ENCODE assay signal across 20 mouse cellular contexts in the genomic region with DNA sequence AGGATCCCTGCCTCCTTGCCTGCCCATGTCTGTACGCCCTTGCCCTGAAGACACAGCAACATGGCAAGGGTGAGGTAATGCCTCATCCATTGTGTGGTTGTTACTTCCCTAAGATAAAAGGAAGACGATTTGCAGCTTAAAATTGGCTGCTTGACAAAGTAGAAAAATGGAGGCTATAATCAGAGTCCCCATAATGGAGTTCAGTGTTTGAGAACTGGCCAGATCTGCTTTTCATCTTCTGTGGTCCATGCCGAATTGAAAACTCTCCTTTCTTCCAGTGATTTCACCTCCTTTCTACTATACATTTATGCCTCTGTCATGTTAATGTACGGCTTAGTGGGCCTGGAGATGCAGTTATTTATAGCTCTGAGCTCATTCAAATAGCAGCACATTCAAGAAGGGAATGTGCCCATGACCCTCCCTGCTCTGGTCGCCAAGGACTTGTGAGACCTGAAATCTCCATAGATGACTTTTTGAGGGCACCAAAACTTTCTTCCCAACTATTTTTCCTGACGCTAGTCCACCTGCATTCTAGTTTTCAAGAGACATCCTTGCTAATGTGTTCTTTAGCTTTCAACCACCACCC.
DNase-seq lines count a peak whose midpoint lies in the region; ATAC-seq and TF ChIP-seq lines count a peak whose summit lies in the region.
"Had no signal": no experiment of that assay in that cellular context is flagged by ENCODE, and none has a peak within 500 bp of the region (broad histone marks: within the 10 kb centered on the region; RNA-seq: fewer than 3 reads in every experiment).

No protein-coding gene starts in this region.

- TF ChIP-seq CTCF in intestine, postnatal 0 days (IDR thresholded peaks at IDR 0.05; ENCODE audit: low read depth): no peak

- H3K9me3 ChIP-seq in intestine, embryonic 14.5 days (ENCODE audit: control insufficient read depth, low read length): no peaks in the 10 kb centered on the region
- no peaks in the 10 kb centered on the region for H3K9me3 ChIP-seq in intestine, postnatal 0 days (ENCODE audit: control insufficient read depth)
- no peaks in the 10 kb centered on the region for H3K9me3 ChIP-seq in forebrain, embryonic 14.5 days (replicated peaks; ENCODE audit: control insufficient read depth, low read length)
- H3K9me3 ChIP-seq in heart, embryonic 14.5 days (ENCODE audit: control insufficient read depth, low read length): no peaks in the 10 kb centered on the region
- H3K9me3 ChIP-seq in hindbrain, embryonic 14.5 days (ENCODE audit: control insufficient read depth, low read length): no peaks in the 10 kb centered on the region
- H3K9me3 ChIP-seq: limb, embryonic 12.5 days; neural tube, embryonic 12.5 days had no signal

- 42% methylated on average over 6 of the region's 6 CpGs for WGBS in intestine, embryonic 14.5 days
- WGBS in intestine, postnatal 0 days: 55% methylated on average over 6 of the region's 6 CpGs
- WGBS in forebrain, embryonic 14.5 days: 21% methylated on average over 6 of the region's 6 CpGs
- 27% methylated on average over 6 of the region's 6 CpGs for WGBS in heart, embryonic 14.5 days
- WGBS in hindbrain, embryonic 14.5 days: 49% methylated on average over 6 of the region's 6 CpGs

- no peak overlapping the region for H3K27ac ChIP-seq in intestine, embryonic 14.5 days (ENCODE audit: low read depth)
- no peak overlapping the region for H3K27ac ChIP-seq in intestine, postnatal 0 days (ENCODE audit: low read depth, low read length)
- no peak overlapping the region for H3K27ac ChIP-seq in forebrain, embryonic 14.5 days (ENCODE audit: low read depth, low read length)
- H3K27ac ChIP-seq in heart, embryonic 14.5 days (replicated peaks in 1 of 2; ENCODE audit: control insufficient read depth in 1 of 2, insufficient read depth in 1 of 2, low read depth in 2 of 2, low read length in 2 of 2): peak overlapping the region; percentile 76 to 78
- no peak overlapping the region for H3K27ac ChIP-seq in hindbrain, embryonic 14.5 days
- H3K27ac ChIP-seq: hindbrain, postnatal 0 days; limb, embryonic 12.5 days; liver, embryonic 14.5 days; neural tube, embryonic 12.5 days; stomach, postnatal 0 days had no signal

- H3K4me1 ChIP-seq in intestine, embryonic 14.5 days (replicated peaks; ENCODE audit: control insufficient read depth, insufficient read depth, low read length): no peaks in the 10 kb centered on the region
- no peaks in the 10 kb centered on the region for H3K4me1 ChIP-seq in intestine, postnatal 0 days (replicated peaks; ENCODE audit: control insufficient read depth, insufficient read depth, low read length)
- peaks cover 6% of the 10 kb centered on the region; the same call in 1 of the 2 replicates for H3K4me1 ChIP-seq in forebrain, embryonic 14.5 days (ENCODE audit: control insufficient read depth, insufficient read depth, low read length)
- peaks cover 10 to 22% of the 10 kb centered on the region in 2 experiments for H3K4me1 ChIP-seq in heart, embryonic 14.5 days (ENCODE audit: control insufficient read depth in 2 of 2, insufficient read depth in 2 of 2, low read length in 2 of 2)
- H3K4me1 ChIP-seq in hindbrain, embryonic 14.5 days (replicated peaks; ENCODE audit: control insufficient read depth, insufficient read depth, low read length): 0 out of 2 replicates have a peak, but pooled peaks cover 9% of the 10 kb centered on the region
- H3K4me1 ChIP-seq: limb, embryonic 12.5 days; neural tube, embryonic 12.5 days had no signal

- H3K9ac ChIP-seq in intestine, embryonic 14.5 days (ENCODE audit: low read length): no peak overlapping the region
- H3K9ac ChIP-seq in intestine, postnatal 0 days (ENCODE audit: low read depth, low read length): no peak overlapping the region
- no peak overlapping the region for H3K9ac ChIP-seq in forebrain, embryonic 14.5 days (ENCODE audit: low read length)
- H3K9ac ChIP-seq in heart, embryonic 14.5 days (ENCODE audit: low read length): peak overlapping the region; percentile 52
- no peak overlapping the region for H3K9ac ChIP-seq in hindbrain, embryonic 14.5 days
- H3K9ac ChIP-seq: limb, embryonic 12.5 days; liver, embryonic 14.5 days; neural tube, embryonic 12.5 days had no signal

- ATAC-seq in intestine, embryonic 14.5 days (replicated peaks; ENCODE audit: low FRiP score, low TSS enrichment, low read depth): no peak
- ATAC-seq in intestine, postnatal 0 days: no peak
- ATAC-seq in forebrain, embryonic 14.5 days: peak; percentile 48; the same call in 1 of the 2 replicates
- ATAC-seq in heart, embryonic 14.5 days (ENCODE audit: insufficient number of reproducible peaks, insufficient read depth, low FRiP score, low read depth): no peak
- ATAC-seq in megakaryocyte progenitor cell, adult 5-6 weeks (replicated peaks; ENCODE audit: poor library complexity): 0 out of 2 replicates have a peak, but pooled peaks have one; percentile 26
- no peak for ATAC-seq in hindbrain, embryonic 14.5 days (ENCODE audit: low FRiP score)
- ATAC-seq: activated CD4-positive, CD25-positive, alpha-beta regulatory T cell, adult 4 months; hindbrain, postnatal 0 days; Patski had no signal

- no peaks in the 10 kb centered on the region for H3K36me3 ChIP-seq in intestine, embryonic 14.5 days (ENCODE audit: control insufficient read depth, insufficient read depth, low read length)
- H3K36me3 ChIP-seq in intestine, postnatal 0 days (ENCODE audit: control insufficient read depth, insufficient read depth): no peaks in the 10 kb centered on the region
- no peaks in the 10 kb centered on the region for H3K36me3 ChIP-seq in forebrain, embryonic 14.5 days (ENCODE audit: control insufficient read depth, insufficient read depth, low read length)
- no peaks in the 10 kb centered on the region for H3K36me3 ChIP-seq in heart, embryonic 14.5 days (ENCODE audit: control insufficient read depth, insufficient read depth, low read length)
- no peaks in the 10 kb centered on the region for H3K36me3 ChIP-seq in hindbrain, embryonic 14.5 days (replicated peaks; ENCODE audit: control insufficient read depth, insufficient read depth)
- H3K36me3 ChIP-seq: limb, embryonic 12.5 days; neural tube, embryonic 12.5 days had no signal

- no peak overlapping the region for H3K4me2 ChIP-seq in intestine, embryonic 14.5 days (ENCODE audit: low read length)
- no peak overlapping the region for H3K4me2 ChIP-seq in intestine, postnatal 0 days (replicated peaks; ENCODE audit: low read depth)
- no peak overlapping the region for H3K4me2 ChIP-seq in forebrain, embryonic 14.5 days (ENCODE audit: low read length)
- H3K4me2 ChIP-seq in heart, embryonic 14.5 days (ENCODE audit: low read length): peak overlapping the region; percentile 27; the same call in 1 of the 2 replicates
- no peak overlapping the region for H3K4me2 ChIP-seq in hindbrain, embryonic 14.5 days (replicated peaks)
- H3K4me2 ChIP-seq: limb, embryonic 12.5 days; neural tube, embryonic 12.5 days had no signal

- H3K4me3 ChIP-seq in intestine, embryonic 14.5 days (ENCODE audit: low read depth, low read length): no peak overlapping the region
- no peak overlapping the region for H3K4me3 ChIP-seq in intestine, postnatal 0 days (ENCODE audit: low read depth, low read length)
- H3K4me3 ChIP-seq in forebrain, embryonic 14.5 days (ENCODE audit: low read depth, low read length): no peak overlapping the region
- H3K4me3 ChIP-seq in heart, embryonic 14.5 days (ENCODE audit: control insufficient read depth in 1 of 2, insufficient read depth in 1 of 2, low read depth in 1 of 2, low read length in 2 of 2): no peak overlapping the region
- no peak overlapping the region for H3K4me3 ChIP-seq in hindbrain, embryonic 14.5 days (replicated peaks; ENCODE audit: low read length)
- H3K4me3 ChIP-seq: limb, embryonic 12.5 days; neural tube, embryonic 12.5 days had no signal

- no peaks in the 10 kb centered on the region for H3K27me3 ChIP-seq in intestine, embryonic 14.5 days (replicated peaks; ENCODE audit: control insufficient read depth, insufficient read depth, low read length)
- H3K27me3 ChIP-seq in intestine, postnatal 0 days (replicated peaks; ENCODE audit: control insufficient read depth, insufficient read depth, low read length): no peaks in the 10 kb centered on the region
- no peaks in the 10 kb centered on the region for H3K27me3 ChIP-seq in forebrain, embryonic 14.5 days (replicated peaks; ENCODE audit: control insufficient read depth, insufficient read depth, low read length)
- H3K27me3 ChIP-seq in heart, embryonic 14.5 days (ENCODE audit: control insufficient read depth, insufficient read depth, low read length): no peaks in the 10 kb centered on the region
- H3K27me3 ChIP-seq in hindbrain, embryonic 14.5 days (ENCODE audit: control insufficient read depth, insufficient read depth, low read length): no peaks in the 10 kb centered on the region
- H3K27me3 ChIP-seq: limb, embryonic 12.5 days; neural tube, embryonic 12.5 days; Patski had no signal

- peak; percentile 35 for DNase-seq in intestine, embryonic 14.5 days (ENCODE audit: low spot score)
- peak; percentile 40 for DNase-seq in forebrain, embryonic 14.5 days (ENCODE audit: low spot score)
- no peak for DNase-seq in hindbrain, embryonic 14.5 days (ENCODE audit: low spot score)
- DNase-seq in embryo, embryonic 10.5 days (ENCODE audit: low spot score): no peak
- DNase-seq: adrenal gland, postnatal 25 days; cerebellum, adult 8-10 months; kidney, adult 9 months; layer of hippocampus, postnatal 36 days; right cerebral cortex, postnatal 25 days; thymus, postnatal 25 days had no signal

Comparison
In these comparisons a context has a peak if more than half of its experiments do, and no peak if none do; other contexts are left out.
1. ATAC-seq: peak in forebrain, embryonic 14.5 days (single experiment) and megakaryocyte progenitor cell, adult 5-6 weeks (single experiment); none in intestine, embryonic 14.5 days (single experiment), intestine, postnatal 0 days (single experiment), heart, embryonic 14.5 days (single experiment) and hindbrain, embryonic 14.5 days (single experiment).
2. DNase-seq: peak in intestine, embryonic 14.5 days (single experiment) and forebrain, embryonic 14.5 days (single experiment); none in hindbrain, embryonic 14.5 days (single experiment) and embryo, embryonic 10.5 days (single experiment).
3. H3K27ac ChIP-seq: peak in heart, embryonic 14.5 days (2 of 2); none in intestine, embryonic 14.5 days (single experiment), intestine, postnatal 0 days (single experiment), forebrain, embryonic 14.5 days (single experiment) and hindbrain, embryonic 14.5 days (single experiment).